Mouse (Mus musculus) hindbrain, embryonic 15.5 days (tissue): Measurements from ENCODE around the gene Casr. TPM values are rescaled to one million over a fixed set of nuclear protein-coding genes. Genes with fewer than 3 reads are reported as not detected.
A peak's percentile ranks its signal among the peaks of the same experiment; 100 is the strongest.

Source experiments
- ATAC-seq: fragments of 200-750 bp; cut with Nextera tagmentation; 2 replicates; pipeline ENCODE4 v1.8.0; 2017; ENCODE audit warnings: low read depth, moderate number of reproducible peaks, moderate TSS enrichment; ENCODE audit not compliant: low FRiP score
- H3K27ac ChIP-seq: fragments of 300-500 bp; sonication (generic); replicated peaks from 2 replicates; pipeline ENCODE4 v1.5.1; 2015; ENCODE audit warnings: mild to moderate bottlenecking, inconsistent platforms
- H3K27me3 ChIP-seq: fragments of 300-500 bp; sonication (generic); 2 replicates; pipeline ENCODE4 v1.6.1; 2015; ENCODE audit warnings: control low read depth, inconsistent platforms
- H3K36me3 ChIP-seq: fragments of 300-500 bp; sonication (generic); 2 replicates; pipeline ENCODE4 v1.6.1; 2015; ENCODE audit warnings: control low read depth, inconsistent platforms
- H3K4me1 ChIP-seq: fragments of 300-500 bp; sonication (generic); replicated peaks from 2 replicates; pipeline ENCODE4 v1.6.1; 2015; ENCODE audit warnings: control low read depth, inconsistent platforms
- H3K4me2 ChIP-seq: fragments of 300-500 bp; sonication (generic); 2 replicates; pipeline ENCODE4 v1.6.1; 2015; ENCODE audit warnings: moderate library complexity, mild to moderate bottlenecking, inconsistent platforms
- H3K4me3 ChIP-seq: fragments of 300-500 bp; sonication (generic); 2 replicates; pipeline ENCODE4 v1.5.1; 2015; ENCODE audit warnings: mild to moderate bottlenecking, inconsistent platforms
- H3K9ac ChIP-seq: fragments of 300-500 bp; sonication (generic); 2 replicates; pipeline ENCODE4 v1.6.1; 2015; ENCODE audit warnings: inconsistent platforms
- H3K9me3 ChIP-seq: fragments of 300-500 bp; sonication (generic); 2 replicates; pipeline ENCODE4 v1.6.1; 2016; ENCODE audit warnings: control low read depth, inconsistent platforms
- WGBS: fragments of 180-500 bp; shearing (Covaris S2); methylation state at CpG from one replicate; pipeline ENCODE4 v1.1.7; 2015; 5-methylcytosine and 5-hydroxymethylcytosine counted together
- polyA plus RNA-seq: library from polyadenylated mRNA; unstranded; fragments of >200 nt; fragmentation: Nextera tagmentation; extraction: Ambion mirVana; gene quantifications from 2 replicates; pipeline ENCODE4 v1.2.1, GENCODE M21; 2015

Gene Casr
- polyA plus RNA-seq: 0.16 and 0.33 TPM in 2 replicates

DNA sequence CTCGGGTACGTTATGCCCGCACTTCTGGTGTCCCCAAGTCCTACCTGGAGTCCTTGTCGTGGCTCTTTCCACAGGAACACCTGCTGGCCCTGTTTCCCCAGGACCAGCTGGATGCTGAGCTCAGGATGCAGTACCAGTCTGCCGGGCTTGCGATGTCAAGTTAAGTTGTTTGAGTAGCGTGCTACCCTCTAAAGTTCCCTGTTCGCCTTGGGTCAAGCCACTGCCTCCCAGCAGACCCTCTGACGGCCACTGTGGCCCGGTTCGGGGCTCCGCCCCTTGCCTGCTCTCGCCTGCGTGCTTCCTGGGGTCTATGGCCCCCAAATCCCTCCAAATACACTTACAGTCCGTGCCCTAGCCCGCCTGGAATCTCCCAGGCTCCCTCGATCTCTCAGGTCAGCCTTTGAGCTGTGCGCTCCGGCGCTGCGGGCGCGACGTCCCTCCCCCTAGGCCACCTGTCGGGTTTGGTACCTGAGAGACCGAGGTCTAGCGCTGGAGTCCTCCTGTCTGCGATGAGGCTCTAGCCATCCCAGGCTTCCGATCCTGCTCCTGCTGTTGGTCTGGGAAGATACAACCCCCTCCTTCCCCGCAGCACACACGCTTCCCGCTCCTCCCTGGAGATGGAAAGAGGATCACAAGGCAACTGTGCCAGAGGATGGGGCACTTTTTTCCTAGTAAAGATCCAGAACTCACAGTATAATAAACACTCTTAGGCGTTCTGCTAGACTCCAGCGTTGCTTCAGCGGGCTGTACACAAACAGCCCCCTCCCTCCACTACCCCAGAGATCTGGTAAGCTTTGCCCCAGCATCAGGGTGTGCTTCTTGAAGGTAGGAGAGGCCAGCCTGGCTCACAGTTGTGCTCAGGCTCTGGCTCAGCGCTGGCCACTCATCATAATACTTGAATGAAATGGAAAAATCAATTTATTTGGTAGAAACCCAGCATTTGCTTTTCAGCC, at the start of gene Casr:
Gene Casr (minus strand): TSS at position 756 of the 953 bp plus-strand sequence.
- Histone ChIP-seq H3K9ac (peak within 1 kb of the TSS; percentile 23; the same call in 1 of the 2 replicates), H3K4me3 (peak within 1 kb of the TSS; percentile 41), H3K27ac (no peak within 1 kb of the TSS), H3K4me1 (peaks cover 6% of the 10 kb centered on the region), H3K9me3 (no peaks in the 10 kb centered on the region), H3K27me3 (peaks cover 9% of the 10 kb centered on the region; the same call in 1 of the 2 replicates), H3K4me2 (peak within 1 kb of the TSS; percentile 84), H3K36me3 (no peaks in the 10 kb centered on the region)
- peak; percentile 73 for ATAC-seq
- WGBS: 2% methylated on average over 36 of the region's 36 CpGs

DNA sequence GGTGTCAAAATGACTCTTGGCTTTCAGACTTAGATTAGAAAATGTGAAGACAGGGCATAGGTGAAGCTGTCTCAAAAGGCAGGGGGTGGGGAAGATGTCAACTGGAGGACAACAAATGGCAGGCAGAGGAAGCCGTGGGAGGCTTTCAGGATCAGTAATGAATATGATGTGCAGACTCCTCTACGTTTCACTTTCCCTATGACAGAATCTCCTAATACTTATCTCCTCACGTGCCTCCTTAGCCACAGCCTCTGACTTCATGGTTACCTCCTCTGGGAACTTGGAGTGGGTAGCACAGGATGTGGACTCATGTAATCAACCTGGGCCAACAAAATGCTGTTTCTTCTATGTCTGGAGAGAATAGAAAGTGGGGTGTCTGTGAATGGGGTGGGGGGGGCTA, 40.7 kb upstream of the Casr start:
- 68% methylated on average over 3 of the region's 3 CpGs for WGBS
- H3K36me3 ChIP-seq: no peaks in the 10 kb centered on the region
- no peak overlapping the region for H3K9ac ChIP-seq
- no peaks in the 10 kb centered on the region for H3K9me3 ChIP-seq
- H3K27ac ChIP-seq: no peak overlapping the region
- no peaks in the 10 kb centered on the region for H3K4me1 ChIP-seq
- no peak for ATAC-seq
- no peaks in the 10 kb centered on the region for H3K27me3 ChIP-seq
- no peak overlapping the region for H3K4me2 ChIP-seq
- H3K4me3 ChIP-seq: no peak overlapping the region

DNA sequence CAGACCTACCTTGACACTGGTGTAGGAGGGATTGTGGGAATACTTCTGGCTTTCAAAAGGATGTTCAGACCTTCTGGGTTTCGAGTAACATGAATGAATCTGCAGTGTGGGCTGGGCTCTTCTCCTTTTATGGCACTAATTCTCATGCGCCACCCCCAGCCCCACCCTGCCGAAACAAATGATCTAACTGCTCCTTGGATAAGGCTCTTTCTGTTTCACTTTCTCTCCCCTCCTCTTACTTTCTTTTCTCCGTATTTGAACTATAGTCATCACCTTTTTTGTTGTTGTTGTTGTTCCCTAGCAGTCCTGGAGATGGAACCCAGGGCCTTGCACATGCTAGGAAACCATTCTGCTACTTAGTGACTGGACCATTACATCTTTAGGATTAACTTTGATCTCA, 36.3 kb upstream of the Casr start:
- Histone ChIP-seq H3K4me1 (no peaks in the 10 kb centered on the region), H3K4me2 (no peak overlapping the region), H3K27me3 (no peaks in the 10 kb centered on the region), H3K4me3 (no peak overlapping the region), H3K36me3 (no peaks in the 10 kb centered on the region), H3K9me3 (no peaks in the 10 kb centered on the region), H3K9ac (no peak overlapping the region), H3K27ac (no peak overlapping the region)
- WGBS: 85% methylated on average over 4 of the region's 4 CpGs
- no peak for ATAC-seq

DNA sequence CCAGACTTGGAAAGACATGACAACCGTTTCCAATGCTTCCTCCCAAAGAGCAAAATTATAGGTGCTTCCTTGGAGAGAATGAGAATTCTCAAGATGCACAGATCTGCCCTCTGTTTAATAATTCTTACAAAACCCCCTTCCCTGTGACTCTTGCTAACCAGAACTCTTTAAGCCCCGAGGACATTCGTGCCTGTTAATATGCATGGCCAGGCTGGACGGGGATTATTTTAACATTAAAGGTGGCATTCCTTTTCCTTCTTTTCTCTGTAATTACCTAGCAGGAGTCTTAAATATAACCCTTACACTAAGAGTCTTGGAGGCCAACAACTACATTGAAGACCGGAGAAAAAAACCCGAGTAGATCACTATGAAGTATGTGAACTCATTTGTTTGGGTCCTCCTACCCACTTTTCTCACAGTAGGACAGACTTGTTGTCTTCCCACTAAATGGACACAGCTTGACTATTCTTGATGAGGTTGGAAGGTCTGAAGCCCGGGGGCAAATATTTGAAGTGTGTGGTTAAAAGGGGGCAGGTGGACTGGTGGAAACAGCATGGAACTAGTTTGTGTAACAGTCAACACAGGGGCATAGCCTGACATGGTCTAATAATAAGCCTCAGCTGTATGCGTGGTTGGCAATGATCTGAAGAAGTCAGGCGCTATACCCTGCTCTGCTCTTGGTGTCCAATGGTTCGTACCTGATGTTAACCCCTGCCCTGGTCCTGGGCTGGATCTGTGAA, 34.9 kb upstream of the Casr start:
- Histone ChIP-seq H3K4me1 (no peaks in the 10 kb centered on the region), H3K27me3 (no peaks in the 10 kb centered on the region), H3K9me3 (no peaks in the 10 kb centered on the region), H3K36me3 (no peaks in the 10 kb centered on the region), H3K4me3 (no peak overlapping the region), H3K27ac (no peak overlapping the region), H3K4me2 (no peak overlapping the region), H3K9ac (no peak overlapping the region)
- WGBS: 89% methylated on average over 10 of the region's 10 CpGs
- no peak for ATAC-seq

DNA sequence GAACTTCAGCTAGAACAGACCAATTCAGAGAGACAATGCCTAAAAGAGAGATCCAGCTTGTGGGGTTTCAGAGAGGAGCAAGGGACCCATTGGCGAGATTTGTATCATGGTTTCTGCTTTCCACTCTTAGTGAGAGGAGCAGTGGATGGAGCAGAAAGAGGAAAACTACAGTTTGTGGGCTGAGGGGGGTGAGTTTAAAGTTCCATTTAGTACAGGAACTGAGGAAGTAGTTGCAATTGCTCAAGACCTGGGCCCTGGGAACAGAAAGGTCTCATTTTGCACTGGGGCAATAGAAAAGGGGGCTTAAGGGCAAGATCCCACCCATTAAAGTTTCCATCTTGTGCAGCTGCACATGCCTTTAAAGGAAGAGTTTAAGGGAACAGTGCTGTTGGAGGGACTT, 28.0 kb upstream of the Casr start:
- H3K4me2 ChIP-seq: no peak overlapping the region
- no peak for ATAC-seq
- no peaks in the 10 kb centered on the region for H3K9me3 ChIP-seq
- no peaks in the 10 kb centered on the region for H3K4me1 ChIP-seq
- no peaks in the 10 kb centered on the region for H3K36me3 ChIP-seq
- no peak overlapping the region for H3K27ac ChIP-seq
- no peak overlapping the region for H3K4me3 ChIP-seq
- H3K9ac ChIP-seq: no peak overlapping the region
- H3K27me3 ChIP-seq: no peaks in the 10 kb centered on the region
- 91% methylated on average over 1 of the region's 1 CpGs for WGBS

DNA sequence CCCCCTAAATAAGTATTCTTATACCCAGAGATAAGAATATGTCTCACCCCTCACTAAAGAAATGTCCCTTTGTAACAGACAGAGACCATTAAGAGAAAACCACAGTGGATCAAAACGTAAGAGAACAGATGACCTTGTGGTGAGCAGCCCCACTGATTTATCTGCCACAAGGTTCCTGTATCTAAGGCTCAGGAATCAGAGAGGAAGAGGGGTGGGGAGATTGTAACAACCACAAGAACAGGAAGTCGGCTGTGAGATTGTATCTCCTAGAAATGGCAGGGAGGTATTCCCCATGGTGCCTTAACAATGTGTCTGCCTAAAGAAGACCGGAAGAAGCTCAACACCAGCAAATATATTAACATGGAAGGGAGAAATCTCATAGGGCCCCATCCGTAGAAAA, 26.0 kb upstream of the Casr start:
- Histone ChIP-seq H3K27me3 (no peaks in the 10 kb centered on the region), H3K4me2 (no peak overlapping the region), H3K9me3 (no peaks in the 10 kb centered on the region), H3K27ac (no peak overlapping the region), H3K4me3 (no peak overlapping the region), H3K36me3 (no peaks in the 10 kb centered on the region), H3K9ac (no peak overlapping the region), H3K4me1 (no peaks in the 10 kb centered on the region)
- WGBS: 71% methylated on average over 4 of the region's 4 CpGs
- ATAC-seq: no peak

DNA sequence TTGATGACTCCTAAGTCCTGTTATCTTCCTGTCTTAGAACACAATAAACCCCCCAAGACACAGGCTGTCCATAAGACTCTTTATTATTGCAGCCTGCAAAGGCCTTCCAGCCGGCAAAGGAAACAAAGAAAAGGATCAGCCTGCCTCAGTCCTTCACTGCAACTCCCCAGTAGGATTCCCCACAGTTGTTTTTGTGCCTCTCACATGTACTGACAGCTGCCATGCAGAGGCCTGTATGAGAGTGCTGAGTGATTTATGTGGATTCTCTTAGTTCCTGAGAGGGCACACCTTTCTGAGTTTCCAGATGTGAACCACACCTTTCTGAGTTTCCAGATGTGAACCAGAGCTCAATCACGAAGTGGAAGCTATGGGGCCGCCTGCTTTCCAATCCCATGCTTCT, 20.1 kb upstream of the Casr start:
- H3K9ac ChIP-seq: no peak overlapping the region
- H3K27me3 ChIP-seq: no peaks in the 10 kb centered on the region
- H3K4me3 ChIP-seq: no peak overlapping the region
- WGBS: 42% methylated on average over 3 of the region's 3 CpGs
- no peaks in the 10 kb centered on the region for H3K4me1 ChIP-seq
- ATAC-seq: no peak
- no peaks in the 10 kb centered on the region for H3K9me3 ChIP-seq
- H3K4me2 ChIP-seq: no peak overlapping the region
- no peaks in the 10 kb centered on the region for H3K36me3 ChIP-seq
- no peak overlapping the region for H3K27ac ChIP-seq

DNA sequence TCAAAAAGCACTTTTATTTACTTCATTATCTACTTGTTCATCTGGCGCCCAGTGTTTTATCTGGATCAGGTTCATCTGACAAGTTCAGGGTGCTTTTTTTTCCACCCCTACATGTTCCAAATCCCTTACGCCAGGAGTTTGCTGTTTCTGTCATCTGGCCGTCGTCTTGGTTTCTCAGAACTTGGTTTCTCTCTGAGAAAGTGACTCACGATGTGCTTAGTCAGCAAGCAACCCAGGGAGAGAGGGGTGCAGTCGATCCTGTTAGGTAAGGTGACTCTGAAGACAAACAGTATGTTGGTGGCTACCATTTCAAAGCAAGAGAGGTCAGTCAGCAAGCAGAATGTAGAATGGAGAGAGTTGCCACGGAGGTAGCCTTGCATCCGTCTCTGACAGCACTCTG, 10.0 kb upstream of the Casr start:
- H3K27ac ChIP-seq: no peak overlapping the region
- H3K4me3 ChIP-seq: no peak overlapping the region
- H3K36me3 ChIP-seq: no peaks in the 10 kb centered on the region
- no peak for ATAC-seq
- H3K4me1 ChIP-seq: no peaks in the 10 kb centered on the region
- no peak overlapping the region for H3K4me2 ChIP-seq
- H3K9me3 ChIP-seq: no peaks in the 10 kb centered on the region
- 81% methylated on average over 8 of the region's 8 CpGs for WGBS
- H3K9ac ChIP-seq: no peak overlapping the region
- H3K27me3 ChIP-seq: no peaks in the 10 kb centered on the region

DNA sequence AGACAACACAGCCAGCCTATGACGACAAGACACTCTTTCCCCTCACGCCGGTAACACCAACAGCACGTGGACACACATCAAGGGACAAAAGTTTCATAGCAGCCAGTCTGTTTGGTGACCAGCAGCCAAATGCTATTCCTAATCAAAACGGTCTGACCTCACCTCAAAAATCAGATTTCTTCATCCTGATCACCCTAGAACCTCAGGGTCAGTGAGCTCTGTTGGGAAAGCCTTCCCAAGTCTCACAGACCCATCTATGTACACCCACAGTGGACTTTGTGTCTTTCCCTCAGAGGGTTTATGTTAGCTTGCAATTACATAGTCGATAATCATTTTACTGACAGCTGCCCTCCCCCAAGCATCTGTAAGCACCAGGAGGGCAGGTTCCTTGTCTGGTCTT, 2.4 kb downstream of the Casr start:
- H3K36me3 ChIP-seq: no peaks in the 10 kb centered on the region

DNA sequence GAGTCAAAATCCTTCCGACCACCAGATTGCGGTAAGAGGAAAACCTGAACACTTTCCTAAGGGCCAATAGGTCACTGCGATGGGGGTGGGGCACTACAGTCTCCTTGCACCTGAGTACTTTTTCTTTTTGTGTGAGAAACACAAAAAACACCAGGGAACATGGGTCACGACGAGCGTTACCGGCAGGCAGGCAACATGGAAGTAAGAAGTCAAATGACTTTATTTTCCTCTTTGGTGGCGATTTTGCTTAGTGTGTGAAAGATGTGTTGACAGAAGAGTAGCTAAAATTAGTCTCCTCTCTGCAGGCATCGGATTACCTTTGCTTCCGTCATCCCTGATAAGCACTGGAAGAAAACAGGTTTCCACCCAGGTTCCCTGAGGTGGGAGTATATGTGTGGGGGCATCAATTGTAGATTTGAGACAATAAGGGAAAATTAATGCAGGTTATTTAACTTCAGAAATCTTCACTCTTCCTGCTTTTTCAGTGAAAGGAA, 6.2 kb downstream of the Casr start:
- H3K9me3 ChIP-seq: no peaks in the 10 kb centered on the region
- H3K27me3 ChIP-seq: 0 out of 2 replicates have a peak, but pooled peaks cover 3% of the 10 kb centered on the region
- no peak overlapping the region for H3K4me2 ChIP-seq
- no peaks in the 10 kb centered on the region for H3K4me1 ChIP-seq
- H3K9ac ChIP-seq: no peak overlapping the region
- H3K36me3 ChIP-seq: no peaks in the 10 kb centered on the region
- 88% methylated on average over 10 of the region's 10 CpGs for WGBS
- no peak overlapping the region for H3K27ac ChIP-seq
- H3K4me3 ChIP-seq: no peak overlapping the region
- ATAC-seq: no peak

More for the DNA sequence above, 2.4 kb downstream of the Casr start:
- no peak overlapping the region for H3K4me2 ChIP-seq
- H3K4me3 ChIP-seq: no peak overlapping the region
- H3K9ac ChIP-seq: no peak overlapping the region
- H3K27ac ChIP-seq: no peak overlapping the region
- peaks cover 9% of the 10 kb centered on the region; the same call in 1 of the 2 replicates for H3K27me3 ChIP-seq
- no peak for ATAC-seq
- peaks cover 6% of the 10 kb centered on the region for H3K4me1 ChIP-seq
- 88% methylated on average over 6 of the region's 6 CpGs for WGBS
- H3K9me3 ChIP-seq: no peaks in the 10 kb centered on the region

DNA sequence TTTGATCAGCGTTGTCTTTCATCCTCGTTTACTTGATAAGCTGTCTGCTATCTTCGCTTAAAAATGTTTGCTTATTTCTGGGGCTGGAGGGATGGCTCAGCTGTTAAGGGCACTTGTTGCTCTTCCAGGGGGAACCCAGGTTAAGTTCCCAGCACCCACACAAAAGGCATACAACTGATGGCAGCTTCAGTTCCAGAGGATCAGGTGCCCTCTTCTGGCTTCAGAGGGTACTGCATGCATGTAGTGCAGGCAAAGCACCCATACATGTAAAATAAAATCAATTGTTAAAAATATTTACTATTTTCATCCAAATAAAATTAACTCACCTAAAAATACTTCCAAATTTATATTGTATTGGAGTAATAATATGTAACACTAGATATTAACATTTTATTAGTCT, 8.3 kb downstream of the Casr start:
- Histone ChIP-seq H3K4me3 (no peak overlapping the region), H3K9me3 (no peaks in the 10 kb centered on the region), H3K4me1 (no peaks in the 10 kb centered on the region), H3K4me2 (no peak overlapping the region), H3K27ac (no peak overlapping the region), H3K27me3 (no peaks in the 10 kb centered on the region), H3K36me3 (no peaks in the 10 kb centered on the region), H3K9ac (no peak overlapping the region)
- ATAC-seq: no peak
- 99% methylated on average over 3 of the region's 3 CpGs for WGBS

DNA sequence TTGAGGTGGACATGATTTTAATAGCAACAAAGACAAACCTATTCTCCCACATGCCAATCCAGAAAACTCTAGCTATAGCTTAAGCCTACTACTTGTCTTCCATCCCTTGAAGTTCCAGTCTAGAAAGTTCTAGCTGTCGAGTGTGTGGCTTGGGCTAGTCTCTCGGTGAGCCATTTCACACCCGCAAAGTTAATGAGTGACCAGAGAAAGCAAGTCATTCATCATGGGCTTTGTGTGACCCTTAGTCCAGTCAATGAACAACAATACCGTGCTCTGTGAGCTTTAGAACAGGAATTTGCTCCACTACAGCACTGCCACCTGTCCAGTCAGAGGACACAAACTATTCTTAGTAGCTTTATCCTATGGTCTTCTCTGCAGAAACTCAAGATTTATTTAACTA, 16.6 kb downstream of the Casr start:
- Histone ChIP-seq H3K4me2 (no peak overlapping the region), H3K4me3 (no peak overlapping the region)
- no peak for ATAC-seq

More for the DNA sequence above, 16.6 kb downstream of the Casr start:
- H3K4me1 ChIP-seq: no peaks in the 10 kb centered on the region
- H3K27me3 ChIP-seq: no peaks in the 10 kb centered on the region
- WGBS: 41% methylated on average over 4 of the region's 4 CpGs
- H3K27ac ChIP-seq: no peak overlapping the region
- no peaks in the 10 kb centered on the region for H3K36me3 ChIP-seq
- H3K9ac ChIP-seq: no peak overlapping the region
- H3K9me3 ChIP-seq: no peaks in the 10 kb centered on the region
